Mouse (Mus musculus) heart, embryonic 10.5 days (tissue): ENCODE results near the gene Lss. TPM values are rescaled to one million over a fixed set of nuclear protein-coding genes. Genes with fewer than 3 reads are reported as not detected.

Source experiments
- DNase-seq: peaks from one replicate; pipeline ENCODE4 v3.0.0-alpha.2; 2017; ENCODE audit warnings: low spot score
- H3K27ac ChIP-seq: fragments of 300-500 bp; sonication (generic); 2 replicates; pipeline ENCODE4 v1.5.1; 2016; ENCODE audit warnings: mild to moderate bottlenecking
- H3K27me3 ChIP-seq: fragments of 300-500 bp; sonication (generic); 2 replicates; pipeline ENCODE4 v1.6.1; 2016; ENCODE audit warnings: mild to moderate bottlenecking; ENCODE audit not compliant: poor library complexity, insufficient read depth, severe bottlenecking
- H3K36me3 ChIP-seq: fragments of 300-500 bp; sonication (generic); 2 replicates; pipeline ENCODE4 v1.6.1; 2016; ENCODE audit warnings: mild to moderate bottlenecking, moderate library complexity
- H3K4me1 ChIP-seq: fragments of 300-500 bp; sonication (generic); 2 replicates; pipeline ENCODE4 v1.6.1; 2016; ENCODE audit warnings: mild to moderate bottlenecking
- H3K4me3 ChIP-seq: fragments of 300-500 bp; sonication (generic); 2 replicates; pipeline ENCODE4 v1.5.1; 2016; ENCODE audit warnings: mild to moderate bottlenecking, moderate library complexity
- H3K9me3 ChIP-seq: fragments of 300-500 bp; sonication (generic); 2 replicates; pipeline ENCODE4 v1.6.1; 2016; ENCODE audit warnings: mild to moderate bottlenecking, moderate library complexity
- whole genome bisulfite sequencing: fragments of 180-500 bp; shearing (Covaris S2); methylation state at CpG from one replicate; pipeline ENCODE4 v1.1.7; 2016; 5-methylcytosine and 5-hydroxymethylcytosine counted together
- polyA plus RNA-seq: library from polyadenylated mRNA; unstranded; fragments of >200 nt; fragmentation: Nextera tagmentation; extraction: Ambion mirVana; gene quantifications from 2 replicates; pipeline ENCODE4 v1.2.1, GENCODE M21; 2016

Lss gene
- polyA plus RNA-seq: 19.8 and 34.7 TPM in 2 replicates

DNA sequence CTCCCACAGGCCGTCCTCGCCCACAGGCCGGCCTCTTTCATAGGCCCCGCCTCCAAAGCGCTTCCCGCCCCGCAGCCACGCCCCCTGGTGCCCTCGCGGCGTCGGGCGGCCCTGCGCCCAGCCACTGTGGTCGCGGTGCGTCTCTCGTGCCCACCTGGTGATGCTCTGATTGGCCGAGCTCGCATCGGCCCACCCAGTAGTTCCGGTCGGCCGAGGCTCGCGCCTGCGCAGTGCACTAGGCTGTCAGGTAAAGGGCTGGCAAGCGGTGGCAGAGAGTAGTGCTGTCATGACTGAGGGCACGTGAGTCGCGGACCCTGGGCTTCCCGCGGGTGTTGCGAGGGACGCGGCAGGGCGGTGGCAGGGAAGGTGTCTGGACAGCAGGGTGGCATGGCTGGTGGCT, at the start of gene Lss:
Lss (plus strand) TSS at position 214 of the 400 bp plus-strand sequence.
- Histone ChIP-seq H3K27me3 (no peaks in the 10 kb centered on the region), H3K9me3 (no peaks in the 10 kb centered on the region), H3K36me3 (peaks cover 30% of the 10 kb centered on the region), H3K4me1 (peaks cover 20% of the 10 kb centered on the region), H3K27ac (peak within 1 kb of the TSS; percentile 89), H3K4me3 (peak within 1 kb of the TSS; percentile 81)
- DNase-seq: peak; percentile 99
- 0% methylated on average over 37 of the region's 37 CpGs for WGBS

DNA sequence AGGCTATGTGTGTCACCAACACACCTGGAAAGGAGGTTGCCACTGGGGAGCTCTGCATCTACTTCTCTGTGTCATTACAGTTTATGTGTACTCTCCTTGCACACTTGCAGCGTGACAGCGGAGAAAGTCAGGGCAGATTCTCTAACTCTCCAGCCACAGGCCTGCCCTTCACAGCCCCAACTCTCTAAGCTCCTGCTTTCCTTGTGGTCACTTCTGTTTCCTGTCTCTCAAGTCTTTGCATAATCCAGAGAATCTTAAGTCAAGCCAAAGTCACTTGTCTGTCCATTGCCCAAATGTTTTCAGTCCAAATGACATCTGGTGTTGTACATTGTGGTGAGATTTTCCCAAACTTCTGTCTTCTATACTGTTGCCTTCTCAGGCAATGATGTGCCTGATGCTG, 45.1 kb upstream of the Lss start:
- 94% methylated on average over 2 of the region's 2 CpGs for WGBS
- no peak for DNase-seq
- no peak overlapping the region for H3K4me3 ChIP-seq
- peaks cover 96% of the 10 kb centered on the region for H3K36me3 ChIP-seq
- no peaks in the 10 kb centered on the region for H3K9me3 ChIP-seq
- H3K27ac ChIP-seq: no peak overlapping the region
- no peaks in the 10 kb centered on the region for H3K27me3 ChIP-seq
- H3K4me1 ChIP-seq: no peaks in the 10 kb centered on the region

DNA sequence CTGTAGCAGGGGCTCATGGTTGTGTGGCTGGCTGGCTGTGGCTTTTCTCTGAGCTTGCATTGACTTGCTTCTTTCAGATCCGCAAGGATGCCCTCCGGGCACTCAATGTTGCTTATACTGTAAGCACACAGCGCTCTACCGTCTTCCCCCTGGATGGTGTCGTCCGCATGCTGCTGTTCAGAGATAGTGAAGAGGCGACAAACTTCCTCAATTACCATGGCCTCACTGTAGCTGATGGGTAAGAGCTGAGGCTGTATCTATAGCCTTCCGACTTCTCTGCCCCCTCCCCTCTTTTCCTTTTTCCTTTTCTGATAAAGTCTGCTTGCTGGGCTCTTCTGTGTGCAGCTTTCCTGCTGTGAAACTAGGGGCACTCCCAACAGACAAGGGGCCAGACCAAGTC, 43.1 kb upstream of the Lss start:
- Histone ChIP-seq H3K9me3 (no peaks in the 10 kb centered on the region), H3K4me1 (no peaks in the 10 kb centered on the region), H3K4me3 (no peak overlapping the region), H3K27me3 (no peaks in the 10 kb centered on the region), H3K36me3 (peaks cover 93% of the 10 kb centered on the region), H3K27ac (no peak overlapping the region)
- no peak for DNase-seq
- WGBS: 62% methylated on average over 8 of the region's 8 CpGs

DNA sequence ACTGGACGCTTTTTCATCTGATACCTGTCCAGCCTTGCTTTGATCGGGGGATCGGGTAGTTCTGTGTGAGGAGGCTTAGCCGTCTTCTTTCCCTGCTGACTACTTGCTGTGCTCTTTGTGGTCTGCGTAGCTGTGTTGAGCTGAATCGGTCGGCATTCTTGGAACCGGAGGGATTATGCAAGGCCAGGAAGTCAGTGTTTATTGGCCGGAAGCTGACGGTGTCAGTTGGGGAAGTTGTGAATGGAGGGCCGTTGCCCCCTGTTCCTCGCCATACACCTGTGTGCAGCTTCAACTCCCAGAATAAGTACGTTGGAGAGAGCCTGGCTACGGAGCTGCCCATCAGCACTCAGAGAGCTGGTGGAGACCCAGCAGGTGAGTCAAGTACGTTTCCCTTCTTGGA, 42.2 kb upstream of the Lss start:
- no peaks in the 10 kb centered on the region for H3K27me3 ChIP-seq
- no peaks in the 10 kb centered on the region for H3K9me3 ChIP-seq
- no peaks in the 10 kb centered on the region for H3K4me1 ChIP-seq
- no peak for DNase-seq
- H3K4me3 ChIP-seq: no peak overlapping the region
- H3K36me3 ChIP-seq: peaks cover 93% of the 10 kb centered on the region
- H3K27ac ChIP-seq: no peak overlapping the region
- 91% methylated on average over 15 of the region's 15 CpGs for WGBS

DNA sequence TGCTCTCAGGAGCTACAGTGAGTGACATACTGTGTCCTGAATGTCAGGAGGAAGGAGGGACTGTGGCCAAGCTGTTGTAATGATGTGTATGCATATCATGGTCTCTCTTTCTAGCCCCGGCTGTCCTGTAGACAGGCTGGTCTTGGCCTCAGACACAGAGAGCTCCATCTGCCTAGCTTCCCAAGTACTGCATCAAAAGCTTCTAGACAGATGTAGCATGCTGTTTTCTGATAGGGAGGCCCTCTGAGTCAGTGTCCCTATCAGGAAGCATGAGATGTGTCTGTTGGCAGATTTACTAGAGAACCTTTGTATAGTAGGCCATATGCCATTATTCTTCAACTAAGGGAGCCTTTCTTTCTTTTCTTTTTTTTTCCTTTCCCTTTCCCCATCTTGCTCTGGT, 37.9 kb upstream of the Lss start:
- Histone ChIP-seq H3K27ac (no peak overlapping the region), H3K9me3 (no peaks in the 10 kb centered on the region), H3K4me1 (no peaks in the 10 kb centered on the region), H3K36me3 (peaks cover 85% of the 10 kb centered on the region), H3K27me3 (no peaks in the 10 kb centered on the region), H3K4me3 (no peak overlapping the region)
- 71% methylated on average over 1 of the region's 1 CpGs for WGBS
- no peak for DNase-seq

DNA sequence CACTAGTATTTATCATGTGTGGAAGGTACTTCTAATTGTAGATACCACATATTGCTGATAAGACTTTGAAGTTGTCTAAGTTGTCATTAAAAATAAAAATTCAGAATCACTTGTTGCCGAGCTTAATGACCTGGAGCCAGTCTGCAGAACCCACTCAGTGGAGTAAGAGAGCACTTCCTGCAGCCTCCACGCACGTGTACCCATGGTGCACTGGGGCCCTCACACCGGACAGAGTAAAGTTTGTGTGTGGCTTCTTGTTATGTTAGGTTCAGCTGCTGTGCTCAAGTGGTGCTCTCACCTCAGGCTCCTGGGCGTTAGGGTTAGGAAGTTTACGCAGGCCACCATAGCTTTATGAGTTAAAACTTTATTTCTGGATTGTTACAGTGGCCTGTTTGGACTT, 35.9 kb upstream of the Lss start:
- no peaks in the 10 kb centered on the region for H3K4me1 ChIP-seq
- no peaks in the 10 kb centered on the region for H3K27me3 ChIP-seq
- no peaks in the 10 kb centered on the region for H3K9me3 ChIP-seq
- no peak overlapping the region for H3K27ac ChIP-seq
- 87% methylated on average over 6 of the region's 6 CpGs for WGBS
- peaks cover 85% of the 10 kb centered on the region for H3K36me3 ChIP-seq
- H3K4me3 ChIP-seq: no peak overlapping the region
- no peak for DNase-seq

DNA sequence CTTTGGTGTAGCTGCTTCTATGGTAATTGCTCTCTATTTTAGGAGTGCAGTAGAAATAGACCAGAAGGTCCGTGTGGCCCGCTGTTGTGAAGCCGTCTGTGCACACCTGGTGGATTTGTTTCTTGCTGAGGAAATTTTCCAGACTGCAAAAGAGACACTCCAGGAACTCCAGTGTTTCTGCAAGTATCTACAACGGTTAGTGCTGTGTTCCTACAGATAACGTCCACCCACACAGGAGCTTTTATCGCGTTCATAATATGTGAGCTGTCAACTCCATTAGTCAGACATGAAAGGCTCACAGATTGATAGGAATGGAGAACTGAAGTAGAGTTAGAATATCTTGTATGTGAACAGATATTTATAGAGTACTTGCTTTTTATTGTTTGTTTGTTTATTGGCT, 35.0 kb upstream of the Lss start:
- no peak overlapping the region for H3K4me3 ChIP-seq
- H3K36me3 ChIP-seq: peaks cover 83% of the 10 kb centered on the region
- H3K9me3 ChIP-seq: no peaks in the 10 kb centered on the region
- WGBS: 62% methylated on average over 7 of the region's 7 CpGs
- no peak overlapping the region for H3K27ac ChIP-seq
- no peak for DNase-seq
- no peaks in the 10 kb centered on the region for H3K4me1 ChIP-seq
- H3K27me3 ChIP-seq: no peaks in the 10 kb centered on the region

DNA sequence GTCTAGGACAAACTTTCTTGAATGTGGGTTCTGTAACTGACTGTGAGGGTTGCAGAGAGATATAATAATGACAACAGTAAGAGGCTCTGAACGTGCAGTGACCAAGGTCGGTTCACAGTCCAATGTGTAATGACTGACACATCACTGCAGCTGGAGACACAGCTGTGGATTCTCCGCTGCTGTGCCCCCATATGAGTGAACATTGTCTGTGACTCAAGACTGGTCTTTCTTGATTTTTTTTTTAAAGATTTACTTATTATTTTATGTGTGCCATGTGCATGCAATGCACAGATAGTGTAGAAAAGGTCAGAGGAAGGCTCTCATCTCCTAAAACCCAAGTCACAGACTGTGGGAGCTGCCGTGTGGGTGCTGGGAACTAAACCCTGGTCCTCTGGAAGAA, 33.9 kb upstream of the Lss start:
- H3K4me3 ChIP-seq: no peak overlapping the region
- DNase-seq: no peak
- no peaks in the 10 kb centered on the region for H3K9me3 ChIP-seq
- H3K4me1 ChIP-seq: no peaks in the 10 kb centered on the region
- no peaks in the 10 kb centered on the region for H3K27me3 ChIP-seq
- no peak overlapping the region for H3K27ac ChIP-seq
- WGBS: 91% methylated on average over 4 of the region's 4 CpGs
- peaks cover 86% of the 10 kb centered on the region for H3K36me3 ChIP-seq

DNA sequence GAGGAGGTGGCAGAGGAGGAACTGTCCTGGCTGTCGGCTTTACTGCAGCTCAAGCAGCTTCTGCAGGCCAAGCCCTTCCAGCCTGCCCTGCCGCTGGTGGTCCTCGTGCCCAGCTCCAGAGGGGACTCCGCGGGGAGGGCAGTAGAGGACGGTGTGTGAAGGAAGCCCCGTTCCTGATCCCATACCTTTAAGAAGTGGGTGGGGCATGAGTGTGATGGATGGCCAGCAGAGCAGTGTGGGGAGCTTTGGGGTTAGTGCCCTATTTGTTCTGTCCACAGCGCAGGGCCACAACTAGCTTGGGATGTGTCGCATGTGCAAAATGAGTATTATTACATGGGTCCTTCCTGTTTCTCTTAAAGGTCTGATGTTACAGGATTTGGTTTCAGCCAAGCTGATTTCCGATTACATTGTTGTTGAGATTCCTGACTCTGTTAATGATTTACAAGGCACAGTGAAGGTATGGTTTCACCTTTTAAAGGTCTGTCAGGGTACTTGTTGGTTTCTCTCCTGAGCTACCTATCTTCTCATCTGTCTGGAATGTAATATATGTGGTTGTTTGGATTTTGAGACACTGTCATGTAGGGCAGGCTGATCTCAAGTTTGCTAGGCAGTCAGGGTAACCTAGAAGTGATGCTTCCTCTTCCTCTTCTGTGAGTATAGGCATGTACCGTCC, 27.0 kb upstream of the Lss start:
- H3K36me3 ChIP-seq: peaks cover 88% of the 10 kb centered on the region
- H3K4me1 ChIP-seq: 0 out of 2 replicates have a peak, but pooled peaks cover 3% of the 10 kb centered on the region
- DNase-seq: no peak
- H3K27ac ChIP-seq: no peak overlapping the region
- WGBS: 87% methylated on average over 11 of the region's 11 CpGs
- no peak overlapping the region for H3K4me3 ChIP-seq
- H3K27me3 ChIP-seq: no peaks in the 10 kb centered on the region
- H3K9me3 ChIP-seq: no peaks in the 10 kb centered on the region

DNA sequence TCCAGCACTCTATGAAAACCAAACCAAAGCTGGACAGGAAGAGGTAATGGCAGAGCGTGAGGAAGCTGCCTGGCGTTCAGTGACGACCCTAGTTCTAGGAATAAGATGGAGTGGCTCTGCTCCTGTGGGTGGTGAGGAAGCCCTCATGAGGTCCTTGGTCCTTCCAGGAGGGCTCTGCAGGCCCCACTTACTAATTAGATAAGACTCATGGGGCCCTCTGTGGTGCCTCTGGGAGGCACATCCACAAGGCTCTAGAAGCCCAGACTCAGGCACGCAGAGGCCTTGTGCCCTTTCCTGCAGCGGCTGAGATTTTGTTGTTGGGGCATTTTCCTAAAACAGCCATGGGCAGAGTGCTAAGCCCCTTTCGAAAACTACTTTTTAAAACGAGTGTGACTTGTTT, 25.5 kb upstream of the Lss start:
- no peak for DNase-seq
- peaks cover 88% of the 10 kb centered on the region for H3K36me3 ChIP-seq
- H3K27me3 ChIP-seq: no peaks in the 10 kb centered on the region

DNA sequence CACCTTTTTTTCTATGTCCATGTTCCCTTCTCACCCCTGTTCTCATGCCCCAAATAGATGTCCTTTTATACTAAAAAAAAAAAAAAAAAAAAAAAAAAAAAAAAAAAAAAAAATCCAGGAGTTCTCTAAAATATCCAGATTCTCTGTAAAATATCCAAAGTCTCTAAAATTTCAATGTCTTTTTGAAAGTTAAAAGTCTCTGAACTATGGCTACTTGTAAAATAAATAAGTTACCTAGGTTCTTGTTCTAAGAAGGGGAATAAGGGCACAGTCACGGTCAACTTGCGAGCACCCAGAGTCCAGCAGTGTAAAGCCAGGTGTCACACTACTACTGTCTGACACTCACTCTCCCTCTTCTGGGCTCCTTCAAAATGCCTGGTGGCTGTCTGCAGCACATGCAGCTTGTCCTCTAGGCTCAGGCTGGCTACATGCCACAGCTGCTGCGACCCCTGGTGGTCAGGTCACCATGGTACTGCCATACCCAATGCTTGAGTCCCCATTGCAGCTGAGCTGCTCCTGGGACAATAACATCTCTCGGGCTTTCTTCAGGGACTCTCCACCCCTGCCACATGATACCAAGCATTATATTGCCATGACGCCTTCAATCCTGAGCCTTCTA, 18.3 kb upstream of the Lss start:
- Histone ChIP-seq H3K27ac (no peak overlapping the region), H3K9me3 (no peaks in the 10 kb centered on the region), H3K27me3 (no peaks in the 10 kb centered on the region), H3K36me3 (peaks cover 85% of the 10 kb centered on the region), H3K4me1 (no peaks in the 10 kb centered on the region), H3K4me3 (no peak overlapping the region)
- DNase-seq: peak; percentile 94
- 32% methylated on average over 5 of the region's 5 CpGs for WGBS

More for the DNA sequence above, 25.5 kb upstream of the Lss start:
- H3K4me1 ChIP-seq: 0 out of 2 replicates have a peak, but pooled peaks cover 3% of the 10 kb centered on the region
- WGBS: 87% methylated on average over 7 of the region's 7 CpGs
- no peaks in the 10 kb centered on the region for H3K9me3 ChIP-seq
- no peak overlapping the region for H3K4me3 ChIP-seq
- H3K27ac ChIP-seq: no peak overlapping the region

DNA sequence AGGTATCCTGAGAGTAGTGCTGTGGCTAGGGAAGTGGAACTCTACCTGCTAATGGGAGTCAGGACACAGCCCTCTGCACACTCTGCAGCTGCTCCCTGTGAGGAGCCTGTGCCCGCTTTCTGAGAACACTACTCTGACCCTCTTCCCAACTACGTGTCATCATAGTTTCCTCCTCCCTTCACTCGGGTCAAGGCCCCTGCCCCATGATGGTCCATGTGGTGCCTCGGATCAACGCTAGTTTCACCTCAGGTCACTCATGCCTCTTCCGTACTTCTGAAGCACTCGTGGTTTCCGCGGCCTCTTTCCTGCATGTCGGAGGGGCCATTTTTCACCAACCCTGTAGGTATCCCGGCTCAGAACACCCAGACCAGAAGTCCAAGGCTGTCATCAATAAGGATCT, 466 bp upstream of the Lss start:
- Histone ChIP-seq H3K36me3 (peaks cover 25% of the 10 kb centered on the region), H3K9me3 (no peaks in the 10 kb centered on the region), H3K4me3 (peak overlapping the region; percentile 81), H3K27me3 (no peaks in the 10 kb centered on the region), H3K27ac (peak overlapping the region; percentile 89), H3K4me1 (peaks cover 20% of the 10 kb centered on the region)
- WGBS: 3% methylated on average over 11 of the region's 11 CpGs
- DNase-seq: no peak

DNA sequence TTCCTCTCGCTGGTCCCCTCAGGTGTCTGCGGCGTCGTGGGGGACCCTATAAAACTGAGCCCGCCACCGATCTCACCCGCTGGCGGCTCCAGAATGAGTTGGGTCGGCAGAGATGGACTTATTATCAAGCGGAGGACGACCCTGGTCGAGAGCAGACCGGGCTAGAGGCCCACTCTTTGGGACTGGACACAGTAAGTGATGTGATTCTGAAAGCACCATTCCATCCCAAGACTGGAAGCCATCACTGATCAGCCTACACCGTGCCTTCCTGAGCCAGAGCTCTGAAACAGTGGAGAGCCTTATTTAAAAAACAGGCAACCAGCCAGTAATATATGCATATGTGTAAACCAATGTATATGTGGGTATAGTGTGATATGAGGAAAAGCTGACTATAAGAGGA, 440 bp downstream of the Lss start:
- 2% methylated on average over 14 of the region's 14 CpGs for WGBS
- DNase-seq: no peak

More for the DNA sequence above, 440 bp downstream of the Lss start:
- peak overlapping the region; percentile 81 for H3K4me3 ChIP-seq
- H3K27me3 ChIP-seq: no peaks in the 10 kb centered on the region
- peaks cover 34% of the 10 kb centered on the region for H3K36me3 ChIP-seq
- H3K27ac ChIP-seq: peak overlapping the region; percentile 89
- peaks cover 20% of the 10 kb centered on the region for H3K4me1 ChIP-seq
- no peaks in the 10 kb centered on the region for H3K9me3 ChIP-seq
